Mouse (Mus musculus) midbrain, embryonic 10.5 days (tissue): ENCODE data around the gene Rpl37. TPM values are rescaled to one million over a fixed set of nuclear protein-coding genes. Genes with fewer than 3 reads are reported as not detected.

Experiments
- polyA plus RNA-seq: library from polyadenylated mRNA; unstranded; fragments of >200 nt; fragmentation: Nextera tagmentation; extraction: Ambion mirVana; gene quantifications from 2 replicates; pipeline ENCODE4 v1.2.1, GENCODE M21; 2016

Rpl37 gene
- polyA plus RNA-seq, 1 experiment from 2014 or later = 459 TPM

Other genes starting within 250 kb of the Rpl37 start
- not detected in 2 replicates for gene Mroh2b, start 217.9 kb upstream of the Rpl37 start, polyA plus RNA-seq
- not detected in 2 replicates for gene C7, start 52.9 kb upstream of the Rpl37 start, polyA plus RNA-seq
- 0.68 and 0.77 TPM in 2 replicates for gene Card6, start 8.1 kb upstream of the Rpl37 start, polyA plus RNA-seq
- 13.6 and 14.2 TPM in 2 replicates for gene Prkaa1, start 27.2 kb downstream of the Rpl37 start, polyA plus RNA-seq
- gene Ttc33, start 68.9 kb downstream of the Rpl37 start, polyA plus RNA-seq = 37.3 and 41.3 TPM in 2 replicates
- 0.84 and 0.94 TPM in 2 replicates for gene Ptger4, start 127.5 kb downstream of the Rpl37 start, polyA plus RNA-seq